Mouse (Mus musculus) gastrocnemius, postnatal 4 days (tissue): Measurements from ENCODE around the gene 4931428F04Rik. TPM values are rescaled to one million over a fixed set of nuclear protein-coding genes. Genes with fewer than 3 reads are reported as not detected.
"Not testable (repeated sequence)": the region's sequence is repeated elsewhere in the genome, so short reads cannot be mapped to it uniquely, and the experiment has no call there.

Experiments
- DNase-seq, 2 experiments: peaks; one replicate each; pipeline ENCODE4 v3.0.0; 2021 to 2022; ENCODE audit warnings: low spot score in 2 of 2, mixed read lengths in 2 of 2
- total RNA-seq, 2 experiments: library from RNA; stranded (reverse); gene quantifications; 2 replicates each; pipeline ENCODE4 v1.2.3; 2021

Gene 4931428F04Rik
- total RNA-seq, 2 experiments from 2014 or later, result 3.8 to 6.3 TPM

DNA sequence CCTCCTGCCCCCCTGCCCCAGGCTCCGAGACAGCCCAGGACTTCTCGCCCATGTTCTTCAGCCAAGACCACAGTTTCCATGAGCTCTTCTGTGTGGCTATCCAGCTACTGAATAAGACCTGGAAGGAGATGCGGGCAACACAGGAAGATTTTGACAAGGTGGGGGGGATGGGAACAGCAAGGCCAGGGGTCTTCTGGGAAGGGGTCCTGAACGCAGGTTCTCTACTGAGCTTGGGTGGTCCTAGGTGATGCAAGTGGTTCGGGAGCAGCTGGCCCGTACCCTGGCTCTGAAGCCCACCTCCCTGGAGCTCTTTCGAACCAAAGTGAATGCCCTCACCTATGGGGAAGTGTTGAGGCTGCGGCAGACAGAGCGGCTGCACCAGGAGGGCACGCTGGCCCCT, 18.8 kb upstream of the 4931428F04Rik start:
- no peak for DNase-seq

DNA sequence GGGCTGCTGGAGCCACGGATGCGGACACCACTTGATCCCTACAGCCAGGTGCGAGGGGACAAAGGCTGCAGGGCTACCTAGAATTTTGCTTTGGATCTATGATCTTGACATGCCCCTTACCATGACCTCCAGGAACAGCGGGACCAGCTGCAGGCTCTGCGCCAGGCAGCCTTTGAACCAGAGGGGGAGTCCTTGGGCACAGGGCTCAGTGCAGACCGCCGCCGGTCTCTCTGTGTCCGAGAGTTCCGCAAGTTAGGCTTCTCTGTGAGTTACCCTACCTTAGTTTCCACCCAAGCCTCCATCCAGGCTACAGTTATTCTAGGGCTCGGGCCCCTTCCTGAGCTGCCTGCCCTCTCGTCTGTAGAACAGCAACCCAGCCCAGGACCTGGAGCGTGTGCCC, 18.0 kb upstream of the 4931428F04Rik start:
- no peak for DNase-seq

DNA sequence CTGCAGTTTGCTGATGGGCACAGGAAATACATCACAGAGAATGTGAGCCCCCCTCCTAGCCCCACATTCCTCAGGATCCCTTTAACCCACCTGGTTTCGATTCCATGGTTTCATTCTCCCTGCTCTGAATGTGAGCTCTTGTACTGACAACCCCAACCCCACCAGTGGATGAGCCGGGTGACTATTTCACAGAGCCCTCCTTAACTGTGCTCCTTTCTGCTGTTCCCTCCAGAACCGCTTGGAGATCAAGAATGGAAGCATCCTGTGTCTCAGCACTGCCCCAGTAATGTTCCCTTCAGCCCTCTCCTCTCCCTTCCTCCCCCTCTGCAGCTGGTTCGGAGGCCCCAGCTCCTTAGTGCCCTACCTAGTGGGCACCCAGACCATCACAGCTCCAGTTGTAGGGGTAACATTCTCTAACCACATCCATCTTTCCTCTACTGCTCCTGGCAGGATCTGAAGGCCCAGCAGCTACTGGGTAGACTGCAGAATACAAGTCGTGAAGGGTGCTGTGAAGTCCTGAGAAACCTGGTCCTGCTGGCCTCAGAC, 16.6 kb upstream of the 4931428F04Rik start:
- no peak for DNase-seq

DNA sequence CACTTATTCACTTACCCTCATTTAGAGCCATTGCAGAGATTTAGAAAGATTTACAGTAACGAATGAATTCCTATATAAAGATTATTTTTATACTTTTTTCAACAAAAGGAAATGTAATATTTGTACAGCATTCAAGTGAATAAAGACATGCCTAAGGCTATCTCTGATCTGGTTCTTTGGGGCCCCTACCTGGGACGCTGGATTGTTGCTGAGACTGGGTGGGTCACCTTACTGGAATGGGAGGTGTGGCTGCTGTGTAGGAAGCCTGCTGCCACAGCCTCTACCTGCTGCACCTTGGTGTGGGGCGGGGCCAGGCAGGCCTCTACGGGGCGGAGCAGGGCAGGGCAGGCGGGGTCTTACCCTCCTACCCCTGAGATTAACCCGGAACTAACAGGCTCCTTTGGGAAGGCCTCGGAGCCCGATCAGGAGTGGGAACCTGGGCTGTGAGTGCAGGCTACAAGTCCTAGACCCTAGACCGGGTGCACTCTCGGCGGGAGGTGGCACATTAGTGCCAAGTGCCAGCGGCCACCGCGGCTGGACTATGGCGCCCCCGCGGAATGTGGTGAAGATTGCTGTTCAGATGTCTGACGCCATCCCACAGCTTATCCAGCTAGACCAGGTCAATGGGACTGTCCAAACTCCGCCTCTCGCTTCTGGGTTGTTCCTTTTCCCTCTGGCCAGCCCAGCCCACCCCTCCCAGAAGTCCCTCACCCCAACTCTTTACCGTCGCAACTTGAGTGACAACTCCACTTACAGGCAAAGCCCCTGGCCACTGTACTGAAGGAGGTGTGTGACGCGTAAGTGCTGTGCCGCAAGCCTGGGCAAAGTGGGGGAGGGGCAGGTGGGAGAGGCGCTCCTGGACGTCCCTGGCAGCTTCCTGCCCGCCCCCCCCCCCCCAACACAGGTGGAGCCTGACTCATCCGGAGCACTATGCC, 15.8 kb upstream of the 4931428F04Rik start, which contains the start of gene Elmo3:
Gene Elmo3 (plus strand): TSS at position 391 of the 935 bp plus-strand sequence.
- DNase-seq, result no peak

DNA sequence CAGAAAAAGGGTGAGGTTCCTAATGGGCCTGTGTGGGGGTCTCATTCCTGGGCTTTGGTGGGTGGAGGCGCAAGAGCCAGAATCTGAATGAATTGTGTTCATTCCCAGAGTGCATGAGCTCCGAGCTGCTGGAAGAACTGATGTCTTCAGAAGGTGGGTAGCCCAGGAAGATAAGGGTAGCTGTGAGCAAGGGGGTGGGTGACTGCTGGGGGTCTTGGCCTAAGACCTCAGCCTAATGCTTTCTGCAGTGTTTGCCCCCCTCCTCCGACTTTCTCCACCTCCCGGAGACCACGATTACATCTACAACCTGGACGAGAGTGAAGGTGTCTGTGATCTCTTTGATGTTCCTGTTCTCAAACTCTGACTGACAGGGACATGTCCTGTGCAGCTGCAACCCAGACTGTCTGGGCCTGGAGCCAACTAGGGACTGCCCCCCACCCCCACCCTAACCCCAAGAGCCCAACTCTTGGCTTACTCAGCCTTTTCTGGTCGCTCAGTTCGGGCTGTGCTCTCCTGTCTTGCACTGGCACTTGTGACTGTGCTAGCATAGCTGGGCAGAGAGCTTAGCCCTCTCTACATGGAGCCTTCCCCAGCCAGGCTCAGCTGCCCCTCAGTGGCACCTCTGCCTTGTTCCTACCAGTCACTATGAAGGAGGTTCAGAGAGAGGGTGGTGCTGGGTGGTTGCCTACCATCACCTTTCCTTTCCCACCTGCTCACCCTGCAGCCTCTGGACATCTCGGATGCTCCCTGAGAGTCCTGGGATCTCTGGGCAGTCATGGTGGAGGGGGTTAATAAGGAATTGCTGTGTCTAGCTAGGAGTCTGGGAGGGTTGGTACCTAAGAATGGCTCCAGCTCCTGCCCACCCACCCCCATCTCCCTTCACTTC, 14.9 kb upstream of the 4931428F04Rik start:
- no peak for DNase-seq

DNA sequence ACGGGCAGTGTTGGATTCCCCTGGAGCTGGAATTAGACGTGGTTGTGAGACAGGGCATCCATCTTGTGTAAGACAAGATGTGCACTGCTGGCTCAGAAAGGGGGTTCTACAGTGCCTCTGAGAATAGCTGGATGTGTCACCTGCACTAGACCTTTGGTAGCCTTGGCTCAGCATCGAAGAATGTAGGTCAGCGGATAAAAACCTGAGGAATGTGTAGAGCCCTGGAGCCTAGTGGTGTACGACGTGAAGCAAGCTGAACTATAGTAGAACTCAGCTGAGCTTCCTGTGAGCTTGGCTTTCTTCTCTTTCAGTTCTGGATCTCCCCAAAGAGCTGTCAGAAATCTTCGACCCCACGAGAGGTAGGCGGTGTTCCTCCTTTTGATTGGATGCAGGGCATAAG, 14.2 kb upstream of the 4931428F04Rik start:
- no peak for DNase-seq

DNA sequence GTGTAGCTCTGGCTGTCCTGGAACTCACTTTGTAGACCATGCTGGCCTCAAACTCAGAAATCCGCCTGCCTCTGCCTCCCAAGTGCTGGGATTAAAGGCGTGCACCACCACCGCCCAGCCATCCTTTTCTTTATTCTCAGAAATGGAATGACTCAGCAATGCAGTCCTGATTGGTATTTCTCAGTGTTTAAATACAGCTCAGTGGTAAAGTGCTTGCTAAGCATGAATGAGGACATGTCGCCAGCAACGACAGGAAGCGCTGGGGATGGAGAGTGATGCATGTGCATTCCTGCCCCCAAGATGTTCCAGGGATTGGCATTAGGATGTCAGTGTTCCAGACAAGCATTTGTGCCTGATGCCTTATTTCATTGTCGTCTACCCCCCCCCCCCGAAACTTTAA, 13.7 kb upstream of the 4931428F04Rik start:
- no peak for DNase-seq

DNA sequence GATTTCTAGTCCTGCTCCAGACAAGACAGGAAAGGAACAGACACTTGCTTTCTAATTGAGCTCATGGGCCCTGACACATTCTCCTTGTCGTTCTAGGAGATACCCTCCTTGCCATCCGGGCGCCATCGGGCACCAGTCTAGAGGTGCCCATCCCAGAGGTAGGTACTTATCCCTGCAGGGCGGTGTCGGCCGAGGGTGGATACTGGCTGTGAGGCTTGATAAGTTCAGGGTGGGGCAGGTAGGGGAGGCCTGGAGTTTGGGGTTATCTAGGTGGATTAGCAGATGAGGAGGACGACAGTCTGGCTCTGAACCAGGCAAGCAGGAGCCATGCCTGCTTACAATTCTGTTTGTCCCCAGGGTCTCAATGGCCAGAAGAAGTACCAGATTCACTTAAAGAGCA, 10.3 kb upstream of the 4931428F04Rik start:
- no peak for DNase-seq

DNA sequence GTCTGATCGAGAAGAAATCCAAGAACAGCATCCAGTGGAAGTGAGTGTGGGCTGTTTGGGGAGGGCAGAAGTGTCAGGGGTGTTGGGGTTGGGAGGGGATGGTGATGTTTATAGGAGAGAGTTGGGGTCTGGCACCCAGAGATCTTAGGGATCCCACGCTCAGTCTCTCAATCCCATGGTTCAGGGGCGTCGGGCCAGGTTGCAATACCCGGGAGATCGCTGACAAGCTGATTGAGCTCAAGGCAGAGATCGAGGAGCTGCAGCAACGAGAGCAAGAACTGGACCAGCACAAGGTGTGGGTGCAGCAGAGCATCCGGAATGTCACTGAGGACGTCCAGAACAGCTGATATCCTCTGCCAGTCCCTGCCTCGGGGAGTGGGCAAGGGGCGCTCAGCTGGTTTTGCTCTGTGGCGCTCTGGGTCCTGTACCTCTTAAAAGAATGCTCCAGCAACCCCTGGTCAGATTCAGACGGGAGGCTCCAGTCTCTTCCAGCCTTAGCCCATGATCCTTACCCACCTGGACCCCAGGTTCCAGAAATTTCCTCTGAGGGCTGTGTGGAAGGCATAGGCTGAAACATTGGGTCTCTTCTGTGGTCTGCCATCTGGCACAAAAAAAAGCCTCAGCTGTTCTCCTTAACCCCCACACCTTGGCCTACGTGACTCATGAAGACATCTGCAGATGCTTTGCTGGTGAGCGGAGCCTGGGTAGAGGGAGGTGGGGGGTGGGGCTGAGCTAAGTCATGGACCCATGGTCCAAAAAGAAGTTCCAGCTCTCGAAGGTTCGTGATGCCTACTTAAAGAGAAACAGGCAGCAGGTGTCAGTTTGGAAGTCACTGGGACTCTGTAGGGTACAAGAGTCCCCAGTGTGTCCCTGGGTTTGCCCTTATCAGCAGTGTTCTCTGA, 8.9 kb upstream of the 4931428F04Rik start:
- DNase-seq, result no peak

DNA sequence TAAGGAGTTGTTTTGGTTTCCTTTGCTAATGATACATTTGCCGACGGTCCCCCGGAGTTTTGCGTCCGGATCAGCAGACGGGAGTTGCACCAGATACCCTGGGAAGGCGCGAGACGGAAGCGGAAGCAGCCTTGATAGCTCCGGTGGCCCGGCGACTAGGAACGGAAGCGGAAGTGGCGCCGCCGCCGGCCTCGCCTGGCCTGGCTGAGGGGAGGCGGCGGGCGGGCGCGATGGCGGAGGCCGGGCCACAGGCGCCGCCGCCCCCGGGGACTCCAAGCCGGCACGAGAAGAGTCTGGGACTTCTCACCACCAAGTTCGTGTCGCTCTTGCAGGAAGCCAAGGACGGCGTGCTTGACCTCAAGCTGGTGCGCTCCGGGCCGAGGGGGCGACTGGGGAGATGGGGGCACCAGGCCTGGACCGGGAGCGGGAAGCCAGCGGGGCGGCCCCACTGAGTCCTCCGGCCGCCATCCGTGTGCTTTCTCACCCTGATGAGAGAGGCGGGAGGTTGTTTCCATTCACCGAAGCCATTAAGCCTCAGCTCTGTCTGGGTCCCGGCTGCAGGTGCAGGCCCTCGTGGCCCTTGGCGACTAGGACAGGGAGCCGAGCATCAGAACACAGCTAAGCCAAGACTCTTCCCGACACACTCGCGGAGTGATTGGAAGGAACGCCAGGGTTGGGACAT, 8.0 kb upstream of the 4931428F04Rik start, which contains the start of gene E2f4:
Gene E2f4 (plus strand): TSS at position 153 of the 682 bp plus-strand sequence.
- peak; percentile 81 to 91 for DNase-seq

DNA sequence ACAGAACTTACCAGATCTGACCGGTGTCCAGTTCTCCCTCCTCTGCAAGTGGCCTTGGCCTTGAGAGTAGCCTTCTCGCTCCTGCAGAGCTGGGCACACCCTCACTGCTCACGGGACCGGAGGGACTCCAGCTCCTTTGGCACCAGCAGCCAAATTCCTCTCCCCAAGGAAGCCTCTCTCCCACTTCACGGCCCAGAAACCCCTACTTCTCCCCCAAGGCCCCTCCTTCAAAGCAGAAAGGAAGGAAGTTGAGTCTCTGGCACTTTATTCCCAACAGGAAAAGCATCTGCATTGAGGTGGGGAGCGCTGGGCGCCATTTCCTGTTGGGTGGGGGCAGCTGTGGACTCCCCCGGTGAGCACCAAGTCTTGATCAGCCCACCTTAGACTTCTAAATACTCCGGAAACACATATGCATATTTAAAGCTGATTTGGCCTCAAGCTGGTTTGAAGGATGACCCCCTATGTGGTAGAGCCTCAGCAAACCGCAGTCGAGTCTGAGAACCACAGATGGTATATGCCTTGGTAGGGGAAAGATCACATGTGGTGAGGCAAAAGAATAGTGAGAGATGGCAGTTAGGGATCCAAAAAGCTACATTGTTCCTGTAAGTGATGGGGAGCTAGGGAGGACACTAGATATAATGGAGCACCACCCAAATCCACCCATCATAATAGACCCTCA, 6.4 kb upstream of the 4931428F04Rik start, which contains the start of gene Exoc3l:
Gene Exoc3l (minus strand): TSS at position 207 of the 679 bp plus-strand sequence.
- DNase-seq, result no peak

DNA sequence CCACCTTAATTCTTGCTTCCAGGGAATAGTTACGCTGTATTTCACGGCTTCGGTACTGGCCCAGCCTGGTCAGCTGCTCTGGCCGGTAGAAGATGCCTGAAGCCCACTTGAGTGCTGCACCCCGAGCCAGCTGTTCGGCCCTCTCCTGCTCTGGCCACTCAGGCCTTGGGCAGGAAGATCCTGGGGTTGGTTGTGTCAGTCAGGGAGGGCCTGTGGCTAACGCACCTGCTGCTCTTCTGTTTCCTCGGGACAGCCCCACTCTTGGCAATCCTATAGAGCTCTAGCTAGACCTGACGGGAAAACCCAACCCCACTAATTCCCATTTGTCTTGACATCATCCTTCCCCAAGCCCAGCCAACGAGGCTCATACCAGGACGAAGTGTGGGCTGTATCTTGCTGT, 5.6 kb upstream of the 4931428F04Rik start:
- no peak for DNase-seq

DNA sequence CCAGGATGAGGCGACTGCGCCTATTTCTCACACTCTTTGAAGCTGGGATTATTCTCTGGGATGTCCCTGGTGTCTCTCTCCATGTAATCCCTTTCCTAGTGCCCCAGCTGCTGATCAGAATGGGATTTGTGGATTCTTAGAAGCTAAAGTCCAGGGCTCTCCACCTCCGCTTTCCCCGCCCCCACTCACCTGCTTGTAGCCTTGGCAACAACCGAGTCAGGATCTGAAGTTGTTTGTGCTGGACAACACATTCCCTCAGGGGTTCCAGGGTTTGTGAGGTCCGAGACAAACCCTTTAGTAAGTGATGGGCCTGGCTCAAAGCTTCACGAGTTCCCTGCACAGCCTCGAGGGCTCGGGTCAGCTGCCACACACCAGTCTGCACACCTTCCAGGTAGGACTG, 5.1 kb upstream of the 4931428F04Rik start:
- DNase-seq, result no peak

DNA sequence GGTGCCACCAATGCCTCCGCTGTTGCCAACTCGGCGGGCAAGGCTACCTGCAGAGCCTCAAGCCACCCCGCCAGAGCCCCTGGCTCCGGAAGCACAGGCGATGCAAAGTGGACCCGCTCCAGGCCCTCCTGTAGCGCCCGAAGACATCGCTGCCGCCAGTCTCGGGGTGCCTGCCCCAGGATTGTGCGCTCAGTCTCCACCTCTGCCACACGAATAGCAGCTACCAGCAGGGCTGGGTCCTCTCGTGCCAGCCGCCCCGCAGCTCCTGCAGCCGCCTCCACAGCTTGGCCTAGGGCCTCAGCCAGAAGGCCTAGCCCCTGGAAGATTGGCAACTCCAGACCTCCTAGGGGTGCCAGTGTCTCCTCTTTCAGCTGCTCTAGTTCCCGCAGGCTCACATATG, 3.7 kb upstream of the 4931428F04Rik start:
- no peak for DNase-seq

DNA sequence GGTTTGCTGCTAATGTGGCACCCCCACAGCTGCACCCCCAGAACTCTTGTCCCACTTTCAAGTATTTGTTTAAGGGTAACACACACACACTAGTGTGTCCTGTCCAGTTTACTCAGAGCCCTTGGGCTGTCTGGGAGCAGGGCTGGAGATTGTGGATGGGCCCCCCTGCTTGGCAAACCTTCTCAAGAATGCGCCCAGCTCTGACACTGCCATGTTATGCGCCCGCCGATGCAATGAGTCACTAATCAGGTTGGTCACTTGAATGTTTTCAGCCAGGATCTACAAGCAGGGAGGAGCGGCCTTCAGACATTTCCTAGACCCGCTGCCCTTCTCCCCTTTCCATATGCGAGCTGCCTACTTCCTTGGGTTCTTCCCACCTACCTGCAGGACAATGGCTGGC, 2.8 kb upstream of the 4931428F04Rik start:
- DNase-seq, result no peak

DNA sequence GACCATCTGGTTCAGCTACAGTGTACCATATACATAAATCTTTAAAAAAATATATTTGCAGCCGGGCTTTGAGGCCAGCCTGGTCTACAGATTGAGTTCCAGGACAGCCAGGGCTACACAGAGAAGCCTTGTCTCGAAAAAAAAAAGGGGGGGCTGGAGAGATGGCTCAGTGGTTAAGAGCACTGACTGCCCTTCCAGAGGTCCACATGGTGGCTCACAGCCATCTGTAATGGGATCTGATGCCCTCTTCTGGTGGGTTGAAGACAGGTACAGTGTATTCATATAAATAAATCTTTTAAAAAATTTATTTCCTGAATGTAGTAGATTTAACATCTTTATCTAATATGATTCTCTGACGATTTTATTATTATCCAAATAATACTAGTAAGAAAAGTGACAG, 2.1 kb upstream of the 4931428F04Rik start:
- DNase-seq, result not testable (repeated sequence)

DNA sequence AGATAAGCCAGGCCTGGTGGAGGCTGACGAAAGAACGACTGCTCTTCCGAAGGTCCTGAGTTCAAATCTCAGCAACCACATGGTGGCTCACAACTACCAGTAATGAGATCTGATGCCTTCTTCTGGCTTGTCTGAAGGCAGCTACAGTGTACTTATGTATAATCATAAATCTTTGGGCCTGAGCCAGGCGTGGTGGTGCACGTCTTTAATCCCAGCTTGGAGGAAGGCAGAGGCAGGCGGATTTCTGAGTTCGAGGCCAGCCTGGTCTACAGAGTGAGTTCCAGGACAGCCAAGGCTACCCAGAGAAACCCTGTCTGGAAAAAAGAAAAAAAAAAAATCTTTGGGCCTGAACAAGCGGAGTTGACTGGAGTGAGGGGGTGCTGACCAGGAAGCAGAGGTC, 1.7 kb upstream of the 4931428F04Rik start:
- DNase-seq, result not testable (repeated sequence)

DNA sequence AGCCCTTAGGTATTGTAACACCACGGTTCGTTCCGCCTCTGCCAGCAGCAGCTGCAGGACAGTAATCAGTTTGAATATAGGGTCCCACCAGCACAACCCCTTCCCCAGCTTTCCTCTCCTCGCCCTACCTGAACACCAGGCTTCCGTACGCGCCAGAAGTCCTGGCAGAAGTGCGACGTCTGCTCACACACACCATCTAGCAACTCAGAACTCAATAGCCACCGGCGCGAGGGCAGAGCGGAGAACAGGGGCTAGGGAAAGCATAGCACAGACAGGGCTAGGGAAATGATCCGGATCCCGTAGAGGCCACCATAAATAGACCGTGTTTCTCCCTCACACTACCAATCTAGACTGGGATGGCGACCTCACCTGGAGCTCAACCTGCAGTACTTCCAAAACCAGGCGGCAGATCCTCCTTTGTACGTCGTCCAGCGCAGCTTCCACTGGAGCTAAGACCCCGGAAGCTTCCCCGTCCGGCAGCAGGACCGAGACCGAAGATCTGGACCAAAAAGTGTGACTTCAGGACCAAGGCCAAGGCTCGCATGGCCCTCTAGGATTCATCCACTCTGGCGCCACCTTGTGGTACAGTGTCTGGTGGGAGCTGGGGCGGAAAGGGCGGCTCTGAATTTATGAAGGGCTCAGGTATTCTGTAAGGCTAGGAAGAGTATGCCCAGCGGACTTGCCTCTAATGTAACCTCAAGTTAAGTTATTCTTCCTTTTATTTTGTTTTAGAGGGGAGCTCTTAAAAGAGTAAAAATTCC, 1.1 kb upstream of the 4931428F04Rik start:
- DNase-seq, result peak; percentile 82 to 94
